Mouse (Mus musculus) liver, embryonic 11.5 days (tissue): Measurements from ENCODE around the gene Atp13a1. TPM values are rescaled to one million over a fixed set of nuclear protein-coding genes. Genes with fewer than 3 reads are reported as not detected.

ENCODE experiments used
- ATAC-seq: fragments of 200-750 bp; cut with Nextera tagmentation; replicated peaks from 2 replicates; pipeline ENCODE4 v1.8.0; 2017; ENCODE audit warnings: moderate number of reproducible peaks, mild to moderate bottlenecking, moderate TSS enrichment, moderate library complexity; ENCODE audit not compliant: low FRiP score
- DNase-seq: peaks from one replicate; pipeline ENCODE4 v3.0.0-alpha.2; 2017; ENCODE audit warnings: low spot score
- H3K27ac ChIP-seq: fragments of 300-500 bp; sonication (generic); 2 replicates; pipeline ENCODE4 v1.5.1; 2014; ENCODE audit warnings: mild to moderate bottlenecking, low read depth, low read length, control low read depth
- H3K27me3 ChIP-seq: fragments of 300-500 bp; sonication (generic); replicated peaks from 2 replicates; pipeline ENCODE4 v1.6.1; 2014; ENCODE audit warnings: low read length, mixed read lengths; ENCODE audit not compliant: control insufficient read depth, insufficient read depth
- H3K36me3 ChIP-seq: fragments of 300-500 bp; sonication (generic); 2 replicates; pipeline ENCODE4 v1.6.1; 2014; ENCODE audit warnings: mild to moderate bottlenecking, low read length, moderate library complexity, mixed read lengths; ENCODE audit not compliant: control insufficient read depth, insufficient read depth
- H3K4me1 ChIP-seq: fragments of 300-500 bp; sonication (generic); replicated peaks from 2 replicates; pipeline ENCODE4 v1.6.1; 2014; ENCODE audit warnings: low read length, mixed read lengths; ENCODE audit not compliant: control insufficient read depth, insufficient read depth
- H3K4me2 ChIP-seq: fragments of 300-500 bp; sonication (generic); 2 replicates; pipeline ENCODE4 v1.6.1; 2014; ENCODE audit warnings: mild to moderate bottlenecking, control low read depth, moderate library complexity
- H3K4me3 ChIP-seq: fragments of 300-500 bp; sonication (generic); 2 replicates; pipeline ENCODE4 v1.5.1; 2014; ENCODE audit warnings: low read depth, low read length, control low read depth
- H3K9ac ChIP-seq: fragments of 300-500 bp; sonication (generic); 2 replicates; pipeline ENCODE4 v1.6.1; 2014; ENCODE audit warnings: low read depth, low read length, control low read depth
- H3K9me3 ChIP-seq: fragments of 300-500 bp; sonication (generic); 2 replicates; pipeline ENCODE4 v1.6.1; 2016; ENCODE audit warnings: low read length, inconsistent platforms, mixed read lengths; ENCODE audit not compliant: control insufficient read depth
- WGBS: fragments of 180-500 bp; shearing (Covaris S2); extraction: QIAGEN DNeasy Blood & Tissue Kit; methylation state at CpG from one replicate; pipeline ENCODE4 v1.1.7; 2014; 5-methylcytosine and 5-hydroxymethylcytosine counted together
- polyA plus RNA-seq: library from polyadenylated mRNA; unstranded; fragments of >200 nt; fragmentation: Nextera tagmentation; extraction: Ambion mirVana; gene quantifications from 2 replicates; pipeline ENCODE4 v1.2.1, GENCODE M21; 2014

The Atp13a1 gene
- polyA plus RNA-seq, 1 experiment from 2014 or later, result 53.4 TPM

DNA sequence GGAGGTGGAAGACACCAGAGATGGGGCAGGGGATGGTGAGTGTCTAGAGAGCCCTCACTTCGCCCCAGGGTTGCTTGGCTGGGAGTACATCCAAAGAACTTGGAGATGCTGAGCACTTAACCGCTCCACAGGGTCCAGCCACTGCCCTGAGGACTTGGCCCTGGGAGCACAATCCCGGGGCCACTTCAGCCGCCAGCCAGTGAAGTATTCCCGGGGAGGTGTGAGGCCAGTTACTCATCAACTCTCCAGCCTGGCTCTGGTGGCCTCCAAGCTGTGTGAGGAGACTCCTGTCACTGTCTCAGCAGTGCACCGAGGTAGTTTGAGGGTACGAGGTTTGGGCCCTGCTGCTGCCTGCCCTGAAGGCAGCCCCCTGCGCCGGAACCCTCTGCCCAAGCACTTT lies 29.5 kb downstream of the Atp13a1 start:
- Histone ChIP-seq H3K4me2 (no peak overlapping the region), H3K4me3 (no peak overlapping the region), H3K27ac (no peak overlapping the region; the same call in 1 of the 2 replicates), H3K9me3 (no peaks in the 10 kb centered on the region), H3K36me3 (peaks cover 9% of the 10 kb centered on the region; the same call in 1 of the 2 replicates), H3K4me1 (0 out of 2 replicates have a peak, but pooled peaks cover 4% of the 10 kb centered on the region), H3K27me3 (no peaks in the 10 kb centered on the region), H3K9ac (no peak overlapping the region)
- DNase-seq (no peak), ATAC-seq (no peak)
- whole genome bisulfite sequencing, result 79% methylated on average over 9 of the region's 9 CpGs

DNA sequence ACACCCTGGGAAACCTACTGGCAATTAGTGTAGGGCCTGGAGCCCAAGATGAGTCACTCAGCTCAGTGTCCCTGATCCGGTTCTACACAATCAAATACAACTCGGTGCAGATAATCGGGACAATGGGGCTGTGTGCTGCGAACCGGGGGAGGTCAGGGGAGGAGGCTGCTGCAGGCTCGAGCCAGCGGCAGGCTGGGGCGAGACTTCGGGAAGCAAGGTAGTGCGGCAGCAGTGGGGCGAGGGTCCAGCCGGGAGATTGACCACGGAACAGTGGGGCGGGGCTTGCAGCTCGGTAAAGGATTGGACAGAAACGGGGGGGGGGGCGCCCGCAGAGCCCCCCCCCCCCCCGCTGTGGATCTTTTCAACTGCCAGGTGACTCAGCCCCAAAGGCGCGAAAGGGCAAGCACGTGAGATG lies 31.0 kb downstream of the Atp13a1 start:
- ATAC-seq (peak; percentile 37), DNase-seq (peak; percentile 65)
- Histone ChIP-seq H3K4me2 (peak overlapping the region; percentile 82), H3K27ac (no peak overlapping the region; the same call in 1 of the 2 replicates), H3K4me3 (peak overlapping the region; percentile 59), H3K4me1 (0 out of 2 replicates have a peak, but pooled peaks cover 4% of the 10 kb centered on the region), H3K9ac (peak overlapping the region; percentile 65), H3K36me3 (peaks cover 6% of the 10 kb centered on the region; the same call in 1 of the 2 replicates), H3K27me3 (no peaks in the 10 kb centered on the region), H3K9me3 (no peaks in the 10 kb centered on the region)
- WGBS, result under 1% methylated on average over 13 of the region's 22 CpGs

- Histone ChIP-seq H3K4me2 (peak within 1 kb of the TSS; percentile 82), H3K4me3 (peak within 1 kb of the TSS; percentile 59), H3K27me3 (no peaks in the 10 kb centered on the region), H3K9me3 (no peaks in the 10 kb centered on the region), H3K9ac (peak within 1 kb of the TSS; percentile 65), H3K27ac (peak within 1 kb of the TSS; percentile 22; the same call in 1 of the 2 replicates), H3K4me1 (0 out of 2 replicates have a peak, but pooled peaks cover 4% of the 10 kb centered on the region), H3K36me3 (peaks cover 5% of the 10 kb centered on the region; the same call in 1 of the 2 replicates)
- 4% methylated on average over 34 of the region's 35 CpGs for WGBS
- peak; percentile 79 for DNase-seq
- ATAC-seq, result peak; percentile 75
Observed at GRCm38 (mm10) chr8:69822386-69823191, 31.6 kb downstream of the Atp13a1 start, which contains the start of gene Lpar2. Lpar2 (plus strand) TSS chr8:69822429.

DNA sequence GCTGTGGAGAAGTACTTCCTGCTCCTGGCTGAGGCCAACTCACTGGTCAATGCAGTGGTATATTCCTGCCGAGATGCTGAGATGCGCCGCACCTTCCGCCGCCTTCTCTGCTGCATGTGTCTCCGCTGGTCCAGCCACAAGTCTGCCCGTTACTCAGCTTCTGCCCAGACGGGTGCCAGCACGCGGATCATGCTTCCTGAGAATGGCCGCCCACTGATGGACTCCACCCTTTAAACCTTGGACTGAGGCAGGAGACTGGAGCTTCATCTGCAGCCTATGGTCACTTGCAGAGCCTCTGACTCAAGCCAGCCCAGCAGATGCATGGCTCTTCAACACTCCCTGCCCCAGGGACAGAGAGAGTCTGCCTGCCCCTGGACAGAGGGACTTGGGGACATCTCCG lies 35.4 kb downstream of the Atp13a1 start:
- Histone ChIP-seq H3K36me3 (no peaks in the 10 kb centered on the region), H3K4me3 (no peak overlapping the region), H3K27me3 (no peaks in the 10 kb centered on the region), H3K4me2 (no peak overlapping the region), H3K27ac (no peak overlapping the region), H3K4me1 (0 out of 2 replicates have a peak, but pooled peaks cover 4% of the 10 kb centered on the region), H3K9me3 (no peaks in the 10 kb centered on the region), H3K9ac (no peak overlapping the region)
- WGBS, result 88% methylated on average over 12 of the region's 12 CpGs
- no peak for ATAC-seq
- DNase-seq, result no peak

- Histone ChIP-seq H3K4me2 (peak within 1 kb of the TSS; percentile 95), H3K9ac (peak within 1 kb of the TSS; percentile 73), H3K27me3 (no peaks in the 10 kb centered on the region), H3K4me3 (peak within 1 kb of the TSS; percentile 69), H3K4me1 (peaks cover 11% of the 10 kb centered on the region), H3K9me3 (no peaks in the 10 kb centered on the region), H3K36me3 (no peaks in the 10 kb centered on the region), H3K27ac (no peak within 1 kb of the TSS)
- ATAC-seq (peak; percentile 92), DNase-seq (peak; percentile 88)
- under 1% methylated on average over 38 of the region's 38 CpGs for WGBS
Observed at GRCm38 (mm10) chr8:69832298-69832853, 41.4 kb downstream of the Atp13a1 start, which contains the start of gene Pbx4. Pbx4 (plus strand) TSS chr8:69832491.

GRCm38 (mm10) chr8:69837057-69837682 lies 46.2 kb downstream of the Atp13a1 start:
- Histone ChIP-seq H3K4me1 (peaks cover 6% of the 10 kb centered on the region), H3K4me2 (no peak overlapping the region), H3K4me3 (no peak overlapping the region), H3K36me3 (no peaks in the 10 kb centered on the region), H3K27me3 (no peaks in the 10 kb centered on the region), H3K9ac (no peak overlapping the region), H3K27ac (no peak overlapping the region), H3K9me3 (no peaks in the 10 kb centered on the region)
- no peak for ATAC-seq
- 71% methylated on average over 8 of the region's 8 CpGs for WGBS
- no peak for DNase-seq

- ATAC-seq (no peak), DNase-seq (no peak)
- Histone ChIP-seq H3K36me3 (no peaks in the 10 kb centered on the region), H3K9ac (no peak overlapping the region), H3K4me2 (no peak overlapping the region), H3K9me3 (no peaks in the 10 kb centered on the region), H3K4me1 (no peaks in the 10 kb centered on the region; the same call in 1 of the 2 replicates), H3K27me3 (no peaks in the 10 kb centered on the region), H3K4me3 (no peak overlapping the region), H3K27ac (no peak overlapping the region)
- 62% methylated on average over 3 of the region's 3 CpGs for WGBS
Observed at GRCm38 (mm10) chr8:69847167-69848065, 56.5 kb downstream of the Atp13a1 start.

DNA sequence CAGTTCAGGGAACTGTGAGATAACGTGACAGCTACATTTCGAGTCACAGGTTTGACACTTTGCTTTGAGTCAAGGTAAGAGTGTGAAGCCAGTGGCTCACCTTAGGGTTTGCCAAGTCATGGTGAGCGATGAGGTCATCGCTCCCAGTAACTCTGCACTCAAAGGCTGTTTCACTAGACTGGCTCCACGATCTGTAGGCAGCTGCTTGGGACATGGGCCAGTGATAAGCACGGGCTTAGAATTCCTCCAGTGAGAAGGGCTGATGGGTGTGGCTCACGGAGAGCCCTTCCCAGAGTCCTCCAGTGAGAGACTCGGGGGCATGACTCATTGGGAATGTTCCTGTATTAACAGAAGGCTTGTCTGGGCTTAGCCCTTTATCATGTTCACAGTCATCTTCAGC lies 58.0 kb downstream of the Atp13a1 start:
- 69% methylated on average over 8 of the region's 8 CpGs for WGBS
- H3K4me1 ChIP-seq, result no peaks in the 10 kb centered on the region; the same call in 1 of the 2 replicates
- H3K36me3 ChIP-seq, result no peaks in the 10 kb centered on the region
- no peaks in the 10 kb centered on the region for H3K9me3 ChIP-seq
- ATAC-seq (peak; percentile 33; the same call in 1 of the 2 replicates), DNase-seq (no peak)
- no peak overlapping the region for H3K9ac ChIP-seq
- no peaks in the 10 kb centered on the region for H3K27me3 ChIP-seq
- H3K27ac ChIP-seq, result no peak overlapping the region
- no peak overlapping the region for H3K4me2 ChIP-seq
- no peak overlapping the region for H3K4me3 ChIP-seq
